Mouse (Mus musculus) megakaryocyte, embryonic 14.5 days (primary cell): ENCODE measurements around the gene Mei4.

Experiments used
- FLI1 ChIP-seq: IDR thresholded peaks from 2 replicates; pipeline ENCODE4 v1.6.1; 2012; ENCODE audit warnings: low read length, inconsistent platforms, mixed read lengths
- GATA1 ChIP-seq: IDR thresholded peaks from 3 replicates; pipeline ENCODE4 v1.6.1; 2012; ENCODE audit warnings: mixed read lengths, low read length, inconsistent platforms, borderline replicate concordance

- TF ChIP-seq FLI1, result no peak
- TF ChIP-seq GATA1, result no peak
Observed at GRCm38 (mm10) chr9:81827560-81827959, 35.9 kb upstream of the Mei4 start.
